Mouse (Mus musculus): Measurements from ENCODE around the gene Cox10. TPM values are rescaled to one million over a fixed set of nuclear protein-coding genes. Genes with fewer than 3 reads are reported as not detected.
A peak's percentile ranks its signal among the peaks of the same experiment; 100 is the strongest.

The Cox10 gene
- polyA plus RNA-seq, 1 experiment: 10.9 TPM

DNA sequence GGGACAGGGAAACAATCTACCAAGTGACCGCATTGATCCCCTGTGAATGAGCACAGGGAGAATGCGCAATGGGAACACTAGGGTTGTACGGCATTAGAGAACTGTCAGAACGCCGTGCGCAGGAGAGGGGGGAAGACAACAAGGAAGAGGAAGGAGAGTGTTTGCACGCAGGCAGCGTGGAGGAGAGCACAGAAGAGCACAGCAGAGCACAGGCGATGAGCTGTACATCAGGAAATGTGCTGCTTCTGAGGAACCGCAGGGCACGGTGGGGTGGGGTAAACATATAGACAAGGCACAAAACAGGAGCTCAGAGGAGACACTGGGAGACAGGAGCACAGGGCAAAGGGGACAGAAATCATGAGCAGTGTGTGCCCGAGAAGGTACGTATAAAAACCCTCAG, 31.8 kb downstream of the Cox10 start:
- DNase-seq (ENCODE audit: low read depth): no peak

GRCm38 (mm10) chr11:64045041-64045440, 34.2 kb downstream of the Cox10 start:
- no peak for DNase-seq (ENCODE audit: low read depth)

- peak; percentile 66 for DNase-seq (ENCODE audit: low read depth)
Measured at GRCm38 (mm10) chr11:64044024-64044423, 35.2 kb downstream of the Cox10 start.

- no peak for DNase-seq (ENCODE audit: low read depth)
Measured at GRCm38 (mm10) chr11:64041281-64041680, 38.0 kb downstream of the Cox10 start.

GRCm38 (mm10) chr11:64039600-64039999, 39.7 kb downstream of the Cox10 start:
- DNase-seq (ENCODE audit: low read depth): no peak

DNA sequence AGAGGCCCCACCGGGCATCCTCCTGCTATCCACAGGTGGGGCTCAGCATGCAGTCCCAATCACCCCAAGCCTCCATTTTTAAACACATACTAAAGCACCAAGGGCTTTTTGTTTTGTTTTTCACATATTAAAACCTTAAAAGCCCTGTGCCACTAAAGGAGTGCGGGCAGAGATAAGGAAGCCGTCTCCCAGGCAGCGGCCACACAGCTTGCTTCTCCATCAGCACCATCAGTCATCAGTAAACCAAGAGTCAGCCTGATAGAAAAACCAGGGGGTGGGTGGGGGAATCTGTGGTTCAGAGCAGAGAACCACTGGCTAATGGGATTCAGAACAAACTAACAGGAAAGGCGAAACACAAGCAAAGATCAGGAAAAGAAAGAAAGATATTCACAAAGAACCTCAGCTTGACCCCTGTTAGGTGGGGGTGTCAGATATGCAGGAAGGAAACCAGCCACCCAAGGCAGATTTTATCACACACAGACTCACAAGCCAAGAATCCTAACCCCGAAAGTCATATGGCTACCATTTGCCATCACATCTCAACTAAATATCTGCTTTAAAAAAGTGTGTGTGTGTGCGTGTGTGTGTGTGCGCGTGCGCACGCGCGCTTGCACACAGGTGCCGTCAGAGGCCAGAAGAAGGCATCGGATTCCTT, 41.7 kb downstream of the Cox10 start:
- DNase-seq (ENCODE audit: low read depth): no peak

GRCm38 (mm10) chr11:64036306-64036705, 43.0 kb downstream of the Cox10 start:
- no peak for DNase-seq (ENCODE audit: low read depth)

GRCm38 (mm10) chr11:64035709-64036108, 43.6 kb downstream of the Cox10 start:
- no peak for DNase-seq (ENCODE audit: low read depth)

GRCm38 (mm10) chr11:64034686-64035085, 44.6 kb downstream of the Cox10 start:
- DNase-seq (ENCODE audit: low read depth): no peak

DNA sequence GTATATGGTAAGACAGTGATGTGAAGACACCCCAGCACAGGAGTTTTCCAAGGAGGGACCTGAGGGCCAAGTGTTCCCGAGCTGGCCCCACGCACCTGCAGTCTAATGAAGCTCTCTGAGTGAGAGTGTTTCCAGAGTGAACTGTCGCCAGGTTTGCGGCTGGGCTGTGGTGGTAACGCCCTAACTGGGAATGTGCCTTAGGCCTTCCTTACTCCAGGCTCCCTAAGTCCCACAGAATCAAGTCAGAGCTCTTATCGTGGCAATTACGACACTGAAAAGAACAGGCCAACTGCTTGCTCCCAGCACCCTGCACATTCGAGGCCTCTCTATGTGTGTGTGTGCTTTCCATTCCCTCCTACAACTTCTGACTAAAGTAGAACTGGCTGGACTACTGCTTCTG, 51.8 kb downstream of the Cox10 start:
- DNase-seq (ENCODE audit: low read depth): no peak

DNA sequence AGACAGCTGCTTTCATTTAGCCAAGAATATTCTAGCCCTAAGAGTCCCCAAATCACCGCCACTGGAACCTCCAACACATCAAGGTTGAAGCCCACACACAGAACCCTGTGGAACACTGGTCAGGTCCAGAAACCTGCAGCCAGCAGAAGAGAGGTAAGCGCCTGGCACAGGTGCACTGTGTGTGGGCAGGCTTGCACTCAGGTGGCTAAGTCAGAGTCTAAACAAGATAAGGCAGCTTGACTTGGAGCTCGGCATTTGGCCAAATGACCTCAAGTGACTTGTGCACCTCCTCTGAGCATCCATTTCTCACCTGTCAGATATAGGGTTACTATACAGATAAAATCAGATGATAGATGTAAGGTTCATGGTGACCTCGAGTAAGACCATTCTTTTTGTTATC, 53.4 kb downstream of the Cox10 start:
- DNase-seq (ENCODE audit: low read depth): no peak

DNA sequence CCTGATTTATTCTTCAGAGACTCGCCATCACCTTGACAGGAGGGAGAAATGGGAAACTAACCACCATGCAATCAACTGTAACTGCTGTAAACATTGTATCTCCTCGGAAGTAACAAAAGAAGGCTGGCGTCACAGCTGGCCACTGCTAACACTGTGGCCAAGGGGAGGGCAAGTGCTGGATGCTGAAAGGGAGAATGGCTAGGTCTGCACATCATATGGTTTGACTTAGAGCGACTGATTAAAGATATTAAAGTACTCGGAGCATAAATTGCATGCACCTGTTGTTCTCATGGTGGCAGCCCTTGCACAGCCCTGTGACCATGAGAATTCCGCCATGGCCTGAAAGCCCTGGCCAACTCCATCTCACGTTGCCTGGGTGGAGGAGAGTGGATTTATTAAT, 54.7 kb downstream of the Cox10 start:
- DNase-seq (ENCODE audit: low read depth): no peak

DNA sequence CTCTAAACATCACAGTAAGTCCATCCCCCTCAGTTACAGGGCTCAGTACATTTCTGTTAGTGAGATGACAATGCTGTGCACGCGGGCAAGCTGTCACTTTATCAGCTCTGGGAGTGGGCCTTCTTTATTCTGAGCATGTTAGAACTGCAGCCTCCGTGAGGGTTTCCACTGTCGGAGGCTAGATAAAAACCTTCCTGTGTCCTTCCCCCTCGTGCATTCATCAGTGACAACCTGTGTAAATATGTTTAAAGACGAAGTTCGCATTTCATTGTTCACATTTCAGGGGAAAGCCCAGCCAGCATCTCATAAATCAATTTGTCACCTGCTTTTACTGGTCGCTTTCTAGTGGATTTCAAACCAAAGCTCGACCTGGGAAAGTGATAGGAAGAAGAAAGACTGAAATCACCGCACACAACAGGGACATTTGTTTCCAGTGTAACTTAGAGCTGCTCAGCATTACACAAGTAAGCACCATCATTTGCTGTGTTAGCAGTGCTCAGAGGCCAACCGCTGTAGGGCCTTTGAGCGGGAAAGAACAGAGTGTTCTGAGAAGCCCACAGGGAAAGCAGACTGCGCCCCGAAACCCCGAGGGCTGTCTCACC, 55.8 kb downstream of the Cox10 start:
- DNase-seq (ENCODE audit: low read depth): no peak

DNA sequence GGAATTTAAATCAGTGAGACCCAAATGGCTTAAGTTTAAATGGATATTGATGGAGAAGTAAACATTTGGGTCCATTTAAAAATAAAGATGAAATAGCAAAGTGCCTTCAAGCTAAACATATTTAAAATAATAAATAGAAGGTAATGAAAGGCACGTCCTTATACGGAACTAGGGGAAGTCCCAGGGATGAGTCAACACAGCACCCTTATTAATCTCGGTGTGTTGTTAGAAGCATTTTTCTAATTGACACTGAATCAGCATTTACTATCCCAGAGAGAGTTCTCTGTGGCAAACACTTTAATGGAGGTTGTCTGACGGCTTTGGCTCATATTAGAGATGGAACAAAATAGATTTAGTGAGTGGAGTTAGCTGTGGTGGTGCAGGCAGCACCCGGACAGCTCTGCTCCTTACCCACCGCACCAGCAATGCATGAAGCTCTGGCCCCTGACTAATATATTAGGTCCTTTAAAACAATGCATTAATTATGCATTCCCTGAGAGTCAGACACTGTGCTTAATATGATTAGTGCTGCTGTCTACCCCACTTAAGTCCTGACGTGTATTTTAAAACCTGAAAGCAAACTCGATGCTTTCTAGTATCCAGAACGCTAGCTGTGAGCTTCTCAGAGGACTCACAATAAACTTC, 56.7 kb downstream of the Cox10 start:
- DNase-seq (ENCODE audit: low read depth): no peak

DNA sequence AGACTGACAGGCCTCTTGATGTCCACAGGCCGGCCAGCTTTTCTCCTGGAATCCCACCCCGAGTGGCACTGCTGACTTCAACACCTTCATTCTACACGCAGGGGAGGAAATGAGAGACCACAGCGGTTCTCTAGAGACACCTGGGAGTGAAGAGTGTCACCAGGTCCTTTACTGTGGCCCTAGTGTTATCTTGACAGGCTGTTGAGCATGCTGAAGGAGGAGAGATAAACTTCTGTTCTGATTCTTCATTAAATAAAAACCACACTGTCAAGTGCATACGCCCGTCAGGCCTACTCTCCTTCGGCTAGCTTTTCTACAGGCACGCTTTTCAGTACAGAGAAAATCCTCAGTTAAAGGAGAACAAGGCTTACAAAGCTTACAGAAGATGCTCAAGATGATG, 60.0 kb downstream of the Cox10 start:
- no peak for DNase-seq (ENCODE audit: low read depth)

- DNase-seq (ENCODE audit: low read depth): no peak
Measured at GRCm38 (mm10) chr11:64018165-64018564, 61.1 kb downstream of the Cox10 start.

GRCm38 (mm10) chr11:64015309-64015708, 64.0 kb downstream of the Cox10 start:
- DNase-seq (ENCODE audit: low read depth): no peak

- no peak for DNase-seq (ENCODE audit: low read depth)
Measured at GRCm38 (mm10) chr11:64010724-64011496, 68.4 kb downstream of the Cox10 start.

DNA sequence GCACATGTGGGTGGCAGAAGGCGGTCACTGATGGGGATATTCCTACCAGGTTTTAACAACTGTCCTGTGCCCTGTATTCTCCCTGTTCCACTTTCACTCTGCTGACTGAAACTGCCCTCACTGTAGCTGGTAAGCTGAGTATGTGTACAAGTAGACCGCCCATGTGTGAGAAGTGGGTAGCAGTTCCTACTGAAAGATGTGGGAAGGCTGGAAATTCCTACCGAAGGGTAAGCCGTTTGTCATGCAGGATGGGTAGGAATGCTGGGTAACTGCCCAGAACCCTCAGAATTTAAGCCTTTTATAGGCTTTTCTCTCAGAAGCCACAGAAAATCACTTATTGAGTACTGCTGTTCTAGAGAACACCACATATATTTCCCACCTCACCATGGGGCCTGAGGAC, 75.1 kb downstream of the Cox10 start:
- DNase-seq (ENCODE audit: low read depth): no peak

GRCm38 (mm10) chr11:64003484-64003883, 75.8 kb downstream of the Cox10 start:
- DNase-seq (ENCODE audit: low read depth): no peak

DNA sequence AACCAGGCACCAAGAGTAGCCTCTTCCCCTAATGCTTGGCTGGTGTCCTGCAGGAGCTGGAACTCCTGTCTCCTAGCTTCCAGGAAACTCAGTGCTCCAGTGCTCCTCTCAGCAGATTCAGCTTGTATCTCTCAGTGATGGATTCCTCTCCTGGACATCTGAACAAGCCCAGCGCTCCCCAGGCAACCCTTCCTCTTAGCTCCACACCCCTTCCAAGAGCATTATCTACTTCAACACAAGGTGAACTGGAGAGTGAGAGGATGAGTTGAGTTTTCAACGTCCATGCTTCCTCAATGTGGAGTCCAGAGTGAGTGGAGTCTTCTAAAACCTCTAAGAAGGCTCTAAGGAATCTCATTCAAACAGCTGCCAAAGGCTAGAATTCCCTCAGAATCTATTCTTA, 76.6 kb downstream of the Cox10 start:
- DNase-seq (ENCODE audit: low read depth): no peak

DNA sequence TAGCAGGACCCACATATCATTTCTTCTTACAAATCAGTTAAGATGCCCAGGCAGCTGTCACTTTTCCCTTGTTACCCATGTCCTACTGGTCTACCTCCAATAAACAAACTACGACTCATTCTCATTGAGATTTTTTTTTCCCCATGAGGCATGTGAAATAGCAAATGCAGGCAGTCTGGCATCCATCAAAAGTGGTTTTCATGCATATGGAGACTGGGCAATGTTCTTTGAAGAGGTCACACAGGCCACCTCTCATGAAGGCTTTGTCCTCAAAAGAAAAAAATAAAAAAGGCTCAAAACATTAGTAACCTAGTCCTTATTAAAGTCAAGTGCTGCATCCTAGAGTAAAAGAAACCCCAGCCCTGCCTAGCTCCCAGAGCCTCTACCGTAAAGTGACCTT, 78.2 kb downstream of the Cox10 start:
- DNase-seq (ENCODE audit: low read depth): no peak

All from gonadal fat pad, adult 2 months (tissue).